Mouse (Mus musculus) macrophage (primary cell): ENCODE data around the gene Dpp8. TPM values are rescaled to one million over a fixed set of nuclear protein-coding genes. Genes with fewer than 3 reads are reported as not detected.

Experiments
- H3K27ac ChIP-seq: fragments of 350-480 bp; formaldehyde crosslinking; 2 replicates; pipeline ENCODE4 v1.9.0; 2021
- H3K36me3 ChIP-seq: fragments of 350-480 bp; formaldehyde crosslinking; 2 replicates; pipeline ENCODE4 v1.9.0; 2021; ENCODE audit errors: inconsistent target
- H3K4me3 ChIP-seq: fragments of 350-480 bp; formaldehyde crosslinking; 2 replicates; pipeline ENCODE4 v1.9.0; 2021; ENCODE audit errors: inconsistent target
- H3K79me2 ChIP-seq: fragments of 350-480 bp; formaldehyde crosslinking; 2 replicates; pipeline ENCODE4 v1.9.0; 2021; ENCODE audit errors: inconsistent target
- WGBS: methylation state at CpG from one replicate; pipeline ENCODE4 v1.1.7; 2026; ENCODE audit warnings: inconsistent platforms; ENCODE audit not compliant: missing documents; 5-methylcytosine and 5-hydroxymethylcytosine counted together
- polyA plus RNA-seq: library from polyadenylated mRNA; stranded (reverse); fragments of 250-400 nt; gene quantifications from 3 replicates; pipeline ENCODE4 v1.2.4, GENCODE M21; 2018; ENCODE audit warnings: inconsistent platforms

The Dpp8 gene
- polyA plus RNA-seq, 1 experiment from 2014 or later = 55.7 TPM

DNA sequence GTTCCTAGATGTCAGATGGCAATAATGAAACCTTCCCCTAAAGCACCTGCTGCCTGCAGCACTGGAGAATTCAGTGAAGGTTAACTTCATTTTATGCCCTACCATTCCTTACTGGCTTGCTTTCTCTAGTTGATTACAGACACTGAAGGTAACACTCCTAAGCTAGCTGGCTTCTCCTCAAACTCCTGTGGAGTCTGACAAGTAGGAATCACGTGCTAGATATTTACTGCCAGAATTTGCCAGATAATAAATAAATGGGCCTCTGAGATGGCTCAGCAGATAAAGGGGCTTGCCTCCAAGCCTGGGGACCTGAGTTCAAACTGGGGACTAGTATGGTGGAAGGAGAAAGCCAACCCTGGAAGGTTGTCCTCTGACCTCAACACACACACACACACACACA, 54.6 kb downstream of the Dpp8 start:
- no peak overlapping the region for H3K27ac ChIP-seq
- no peak overlapping the region for H3K4me3 ChIP-seq
- 69% methylated on average over 1 of the region's 1 CpGs for WGBS

DNA sequence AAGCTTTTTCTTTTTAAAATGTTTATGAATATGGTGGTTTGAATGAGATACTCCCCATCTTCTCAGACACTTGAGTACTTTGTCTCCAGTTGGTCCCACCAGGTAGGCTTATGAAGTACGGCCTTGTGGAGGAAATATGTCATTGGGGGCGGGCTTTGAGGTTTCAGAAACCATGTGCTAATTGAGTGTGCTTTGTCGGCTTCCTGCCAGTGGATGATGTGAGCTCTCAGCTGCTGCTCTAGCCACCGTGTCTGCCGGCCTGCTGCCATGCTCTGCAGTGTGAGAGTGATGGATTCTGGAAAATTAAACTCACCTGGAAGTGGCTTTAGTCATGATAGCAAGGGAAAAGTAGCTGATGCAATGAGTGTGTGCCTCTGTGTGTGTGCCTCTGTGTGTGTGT, 55.3 kb downstream of the Dpp8 start:
- Histone ChIP-seq H3K4me3 (no peak overlapping the region), H3K36me3 (peaks cover 4% of the 10 kb centered on the region; the same call in 1 of the 2 replicates), H3K79me2 (no peaks in the 10 kb centered on the region), H3K27ac (no peak overlapping the region)
- WGBS = 7% methylated on average over 3 of the region's 5 CpGs

More for the DNA sequence above, 54.6 kb downstream of the Dpp8 start:
- peaks cover 7% of the 10 kb centered on the region; the same call in 1 of the 2 replicates for H3K36me3 ChIP-seq
- no peaks in the 10 kb centered on the region for H3K79me2 ChIP-seq

DNA sequence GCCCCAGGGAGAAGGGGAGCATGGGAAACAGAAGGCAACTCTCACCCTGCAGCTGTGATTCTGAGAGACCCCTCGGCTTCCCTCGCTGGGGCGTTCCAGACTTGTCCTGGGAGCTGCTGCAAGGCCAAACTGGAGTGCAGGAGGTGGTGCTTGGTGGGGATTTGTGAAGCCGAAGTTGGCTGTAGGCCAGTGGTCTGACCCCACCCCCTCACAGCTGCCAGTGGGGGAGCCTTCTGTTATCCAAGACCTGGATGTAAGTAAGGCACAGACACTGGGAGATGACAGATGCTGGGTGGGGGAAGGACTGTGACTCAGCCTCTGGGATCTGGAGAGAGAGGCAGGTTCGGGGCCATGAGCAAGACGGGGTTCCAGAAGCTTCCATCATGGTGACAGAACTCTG, 62.0 kb downstream of the Dpp8 start:
- Histone ChIP-seq H3K36me3 (no peaks in the 10 kb centered on the region), H3K27ac (no peak overlapping the region)

DNA sequence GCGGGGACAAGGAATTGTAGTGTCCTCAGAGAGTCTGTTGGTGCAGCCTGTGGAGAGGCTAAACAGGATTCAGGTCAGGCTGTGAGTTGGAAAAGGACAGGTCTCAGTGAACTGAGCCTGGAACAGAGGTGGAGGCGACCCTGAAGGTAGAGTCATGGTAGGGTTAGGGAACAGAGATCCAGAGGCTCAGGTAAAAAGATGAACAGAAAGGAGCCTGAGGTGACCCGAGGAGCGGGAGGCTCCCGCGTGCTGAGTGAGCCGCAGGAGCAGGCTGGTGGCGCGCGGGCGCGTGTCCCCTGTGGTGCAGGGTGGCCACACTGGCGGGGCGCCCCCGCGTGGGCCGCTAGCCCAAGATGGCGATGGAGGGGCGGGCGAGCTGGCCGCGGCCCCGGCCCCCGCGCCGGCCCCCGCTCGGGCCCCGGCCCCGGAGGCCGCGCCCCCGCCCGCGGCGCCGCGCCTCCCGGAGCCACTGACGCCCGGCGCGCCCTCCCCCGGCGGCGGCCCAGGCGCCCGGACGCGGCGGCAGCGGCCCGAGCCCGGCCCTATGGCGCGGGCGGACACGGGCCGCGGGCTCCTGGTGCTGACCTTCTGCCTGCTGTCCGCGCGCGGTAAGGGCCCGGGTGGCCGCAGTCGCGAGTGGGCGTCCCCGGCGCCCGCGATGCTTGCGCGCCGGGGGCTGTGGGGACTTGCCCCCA, 68.9 kb downstream of the Dpp8 start, which contains the start of gene Igdcc4:
Gene Igdcc4, plus strand, starts transcription at position 496 of the 695 bp plus-strand sequence.
- H3K79me2 ChIP-seq = no peaks in the 10 kb centered on the region
- 4% methylated on average over 39 of the region's 76 CpGs for WGBS
- H3K27ac ChIP-seq = no peak within 1 kb of the TSS
- H3K36me3 ChIP-seq = no peaks in the 10 kb centered on the region
- H3K4me3 ChIP-seq = no peak within 1 kb of the TSS

More for the DNA sequence above, 62.0 kb downstream of the Dpp8 start:
- Histone ChIP-seq H3K4me3 (no peak overlapping the region), H3K79me2 (no peaks in the 10 kb centered on the region)
- 93% methylated on average over 6 of the region's 6 CpGs for WGBS

DNA sequence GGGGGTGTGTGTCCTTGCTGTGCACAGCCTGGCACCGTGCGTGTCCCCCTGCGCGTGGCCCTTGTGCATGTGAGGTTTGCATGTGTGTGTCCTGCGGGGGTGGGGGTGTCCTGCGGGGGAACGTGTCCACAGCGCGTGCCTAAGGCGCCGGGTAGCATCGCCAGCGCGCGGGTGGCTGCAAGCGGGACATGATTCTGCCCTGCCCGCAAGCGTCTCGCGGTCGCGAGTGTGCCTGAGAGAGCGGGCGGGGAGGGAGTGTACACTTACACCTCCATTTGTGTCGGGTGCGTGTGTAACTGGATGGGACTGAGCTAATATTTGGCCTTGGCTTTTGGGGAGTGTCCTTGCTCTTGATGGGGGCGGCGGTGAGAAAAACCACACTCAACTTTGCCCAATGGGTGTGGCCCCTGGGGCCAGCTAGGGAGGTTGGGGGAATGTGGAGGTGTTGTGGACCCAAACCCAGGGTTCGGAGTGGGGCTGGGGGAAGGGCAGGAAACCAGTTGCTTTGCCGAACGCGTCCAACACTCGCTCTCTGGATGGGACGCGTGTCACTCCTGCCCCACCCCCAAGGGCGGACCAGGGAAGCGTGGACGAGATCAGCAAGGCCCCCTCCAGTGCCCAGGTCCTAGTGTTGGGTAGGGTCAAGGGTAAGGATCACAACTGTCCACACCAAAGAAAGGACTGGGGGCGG, 69.6 kb downstream of the Dpp8 start:
- Histone ChIP-seq H3K36me3 (no peaks in the 10 kb centered on the region), H3K27ac (no peak overlapping the region), H3K4me3 (no peak overlapping the region), H3K79me2 (no peaks in the 10 kb centered on the region)
- WGBS = 2% methylated on average over 39 of the region's 39 CpGs

DNA sequence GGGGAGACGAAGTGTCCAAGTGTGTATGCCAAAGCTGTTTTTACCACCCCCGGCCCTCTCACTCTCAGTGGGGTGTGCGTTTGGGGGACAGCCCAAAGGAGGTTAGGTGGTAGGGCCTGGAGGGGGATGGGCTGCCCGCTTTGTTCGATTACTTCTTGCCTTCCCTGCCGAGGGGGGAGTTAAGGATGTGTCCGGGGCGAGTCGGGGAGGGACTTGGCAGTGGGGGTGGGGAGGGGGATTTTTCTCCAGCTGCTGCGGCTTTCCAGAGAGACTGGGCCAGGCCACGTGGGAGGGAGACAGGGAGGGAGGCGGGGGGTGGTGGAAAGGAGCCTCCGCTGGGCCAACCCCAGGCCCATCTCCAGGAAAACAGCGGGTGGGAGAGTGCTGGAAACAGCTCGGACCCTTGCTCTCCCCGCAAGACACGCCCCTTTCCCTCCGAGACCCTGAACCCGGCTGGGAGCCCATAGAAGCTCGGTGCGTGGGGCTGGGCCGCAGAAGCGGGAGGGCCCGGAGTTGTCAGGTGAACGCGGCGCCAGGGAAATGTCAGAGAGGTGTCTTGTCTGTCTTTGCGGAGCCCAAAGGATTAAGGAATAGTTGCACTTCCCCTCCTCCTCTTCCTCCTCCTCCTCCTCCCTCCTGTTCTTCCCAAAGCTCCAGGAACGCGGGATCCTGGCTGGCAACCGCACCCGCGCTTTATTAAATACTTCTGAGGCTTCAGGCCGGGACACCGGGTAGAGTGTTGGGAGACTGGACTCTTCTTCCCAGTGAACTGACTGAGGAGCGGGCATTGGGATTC, 70.4 kb downstream of the Dpp8 start:
- no peak overlapping the region for H3K4me3 ChIP-seq
- H3K27ac ChIP-seq = no peak overlapping the region
- H3K36me3 ChIP-seq = no peaks in the 10 kb centered on the region
- no peaks in the 10 kb centered on the region for H3K79me2 ChIP-seq
- whole genome bisulfite sequencing = 40% methylated on average over 35 of the region's 36 CpGs

DNA sequence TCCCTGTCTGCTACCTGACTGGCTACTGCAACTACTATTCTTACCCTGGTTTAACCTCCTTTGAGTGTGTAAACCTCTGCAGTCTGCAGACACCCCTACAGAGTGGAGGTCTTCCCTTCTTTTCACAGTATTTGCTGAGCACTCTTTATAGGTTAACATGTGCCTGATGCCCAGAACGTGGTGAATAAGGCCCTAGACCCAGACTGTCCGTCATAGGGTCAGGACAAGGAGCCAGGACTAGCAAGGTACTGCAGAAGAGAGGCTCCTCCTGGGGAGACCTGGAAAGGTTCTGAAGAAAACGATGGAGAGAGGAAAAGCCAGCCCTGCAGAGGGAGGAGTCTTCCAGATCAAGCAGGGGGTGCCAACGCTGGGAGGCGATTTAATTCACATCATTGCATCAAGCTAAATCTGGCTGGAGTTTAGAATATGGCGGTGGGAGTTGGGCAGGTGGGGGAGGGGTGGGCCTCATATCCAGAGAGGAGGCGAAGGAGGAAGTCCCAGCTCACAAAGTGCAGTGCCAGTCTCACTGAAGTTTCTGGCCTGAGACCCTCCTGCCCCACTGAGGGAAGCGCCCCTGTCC, 71.0 kb downstream of the Dpp8 start:
- no peaks in the 10 kb centered on the region for H3K79me2 ChIP-seq
- no peaks in the 10 kb centered on the region for H3K36me3 ChIP-seq
- H3K4me3 ChIP-seq = no peak overlapping the region
- 53% methylated on average over 8 of the region's 8 CpGs for WGBS
- H3K27ac ChIP-seq = no peak overlapping the region

DNA sequence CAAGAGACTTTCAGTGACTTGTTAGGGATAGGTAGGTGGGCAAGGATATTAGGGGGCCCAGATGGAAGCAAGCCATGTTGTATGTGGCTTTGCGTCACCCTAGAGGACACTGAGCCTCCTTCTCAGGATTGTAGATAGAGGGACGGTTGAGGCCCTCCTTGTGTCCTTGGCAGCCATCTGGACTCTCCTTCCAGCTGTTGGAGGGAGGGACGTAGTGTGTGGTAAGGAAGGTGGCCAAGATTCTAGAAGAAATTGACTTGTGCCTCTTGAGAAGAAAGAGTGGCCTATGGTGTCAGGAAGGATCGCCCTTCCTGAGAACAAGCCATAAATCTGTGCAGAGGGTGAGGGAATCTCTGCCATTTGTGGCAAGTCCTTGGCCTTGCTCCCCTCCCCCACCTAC, 74.6 kb downstream of the Dpp8 start:
- no peak overlapping the region for H3K27ac ChIP-seq
- H3K79me2 ChIP-seq = no peaks in the 10 kb centered on the region
- H3K4me3 ChIP-seq = no peak overlapping the region
- no peaks in the 10 kb centered on the region for H3K36me3 ChIP-seq
- 79% methylated on average over 4 of the region's 4 CpGs for WGBS

DNA sequence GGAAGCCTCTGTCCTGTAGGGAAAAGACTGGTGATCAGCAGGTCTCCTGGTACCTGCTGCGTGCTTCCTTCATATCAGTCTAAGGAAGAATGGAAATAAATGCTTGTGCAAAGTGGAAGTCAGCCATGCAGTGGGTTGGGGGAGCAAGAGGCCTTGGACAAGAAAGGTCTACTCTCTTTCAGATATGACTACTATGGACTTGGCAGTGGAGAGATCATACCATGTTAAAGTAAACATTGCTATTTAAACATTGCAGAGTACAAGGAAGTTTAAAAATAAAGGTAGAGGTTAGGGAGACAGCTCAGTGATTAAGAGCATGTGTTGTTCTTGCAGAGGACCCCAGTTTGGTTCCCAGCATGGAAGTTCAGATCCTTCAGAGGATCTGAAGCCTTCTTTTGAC, 75.7 kb downstream of the Dpp8 start:
- WGBS = 100% methylated on average over 1 of the region's 1 CpGs
- Histone ChIP-seq H3K4me3 (no peak overlapping the region), H3K27ac (no peak overlapping the region), H3K36me3 (no peaks in the 10 kb centered on the region), H3K79me2 (no peaks in the 10 kb centered on the region)

DNA sequence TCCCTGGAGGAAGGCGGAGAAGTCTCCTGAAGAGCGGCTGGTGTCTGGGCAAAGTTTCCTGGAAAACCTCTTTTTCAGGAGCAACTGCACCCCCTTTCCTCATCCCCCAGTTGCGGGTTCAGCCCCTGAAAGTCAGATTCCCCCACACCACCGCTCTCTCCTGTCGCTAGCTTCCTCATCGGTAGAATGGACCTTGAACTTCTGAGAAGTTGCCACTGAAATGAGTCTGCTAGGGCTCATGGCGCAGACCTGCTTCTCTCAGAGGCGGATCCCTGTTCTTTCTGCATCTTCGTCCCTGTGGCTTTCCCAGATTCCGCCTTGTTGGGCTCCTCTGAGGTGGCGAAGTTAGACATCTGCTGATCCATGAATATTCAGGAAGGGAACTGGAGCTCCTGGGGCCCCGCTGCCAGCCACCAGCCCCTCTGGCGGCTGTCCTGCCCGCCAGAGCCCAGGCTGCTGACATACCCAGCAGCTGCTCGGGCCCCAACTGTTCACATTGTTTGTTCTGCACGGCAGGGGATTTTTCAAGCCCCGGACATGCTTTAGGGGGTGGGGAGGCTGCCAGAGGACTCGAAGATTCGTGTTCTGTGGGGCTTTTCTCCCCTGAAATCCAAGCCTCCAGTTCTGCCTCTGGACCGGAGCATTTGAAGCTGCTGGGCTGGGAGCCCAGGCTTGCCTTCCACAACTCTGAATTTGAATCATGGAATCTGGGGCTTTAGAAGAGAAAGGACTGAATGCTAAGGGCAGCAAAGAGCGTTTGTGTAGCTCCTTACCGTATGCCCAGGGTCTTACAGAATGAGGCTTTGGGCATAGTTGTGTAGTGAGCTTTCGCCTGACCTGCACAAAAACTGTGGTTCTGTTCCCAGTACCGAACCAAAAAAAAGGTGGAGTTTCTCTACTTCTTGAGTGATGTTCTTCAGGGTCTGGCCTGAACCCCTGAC, 77.2 kb downstream of the Dpp8 start:
- H3K79me2 ChIP-seq = no peaks in the 10 kb centered on the region
- 47% methylated on average over 24 of the region's 24 CpGs for WGBS
- H3K27ac ChIP-seq = no peak overlapping the region
- H3K36me3 ChIP-seq = no peaks in the 10 kb centered on the region
- no peak overlapping the region for H3K4me3 ChIP-seq

DNA sequence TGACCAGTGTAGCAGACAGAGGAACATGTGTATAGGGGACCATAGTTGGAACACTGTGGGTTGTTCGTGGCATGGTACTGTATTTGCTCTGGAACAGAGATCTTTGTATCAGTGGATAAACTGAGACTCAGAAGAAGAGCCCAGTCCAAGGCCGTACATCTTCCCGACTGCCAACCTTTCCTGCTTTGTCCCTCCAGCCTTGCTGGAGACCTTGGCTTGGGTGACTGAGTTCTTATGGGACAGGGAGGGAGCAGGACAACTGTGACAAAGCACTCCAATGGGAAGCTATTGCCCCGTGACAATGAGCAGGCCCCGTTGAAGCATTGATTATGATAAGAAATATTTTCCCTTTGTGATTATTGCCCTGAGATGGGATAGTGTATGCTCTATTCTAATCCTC, 79.5 kb downstream of the Dpp8 start:
- no peaks in the 10 kb centered on the region for H3K36me3 ChIP-seq
- H3K27ac ChIP-seq = no peak overlapping the region
- 96% methylated on average over 3 of the region's 5 CpGs for WGBS
- H3K4me3 ChIP-seq = no peak overlapping the region
- no peaks in the 10 kb centered on the region for H3K79me2 ChIP-seq

DNA sequence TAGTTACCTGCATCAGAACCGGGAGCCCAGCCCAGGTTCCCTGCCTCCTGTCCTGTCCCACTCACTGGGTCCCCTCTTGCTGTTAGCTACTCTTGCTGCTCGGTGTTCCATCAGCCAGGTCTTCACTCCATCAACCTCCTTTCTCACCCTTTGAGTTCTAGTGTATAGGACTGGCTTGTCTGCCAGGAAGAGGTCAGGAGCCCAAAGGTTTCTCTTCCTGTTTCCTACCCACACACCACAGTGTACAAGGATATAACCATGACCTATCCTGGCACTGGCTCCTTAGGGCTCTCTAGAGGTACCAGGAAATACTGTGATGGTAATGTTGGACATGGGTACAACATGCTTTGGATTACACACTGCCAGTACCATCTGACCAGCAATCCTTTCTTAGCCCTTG, 81.5 kb downstream of the Dpp8 start:
- H3K36me3 ChIP-seq = no peaks in the 10 kb centered on the region
- H3K79me2 ChIP-seq = no peaks in the 10 kb centered on the region
- no peak overlapping the region for H3K27ac ChIP-seq
- no peak overlapping the region for H3K4me3 ChIP-seq
- 94% methylated on average over 2 of the region's 2 CpGs for WGBS

DNA sequence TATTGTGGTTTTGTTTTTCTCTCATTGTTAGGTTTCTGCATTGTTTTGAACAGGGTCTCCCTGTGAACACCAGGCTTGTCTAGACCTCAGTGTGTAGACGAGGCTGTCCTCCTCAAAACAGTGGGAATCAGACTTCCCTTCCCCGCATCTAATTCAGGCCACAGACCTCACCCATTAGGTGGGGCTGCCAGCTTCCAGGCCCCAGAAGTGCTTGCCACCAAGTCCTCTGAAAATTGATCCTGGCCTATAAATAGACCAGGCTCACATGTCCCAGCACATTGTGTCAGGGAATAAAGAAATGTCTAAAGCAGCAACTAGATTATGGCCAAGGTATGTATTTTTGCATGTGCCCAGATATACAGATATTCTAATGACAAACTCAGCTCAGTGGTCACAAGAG, 83.7 kb downstream of the Dpp8 start:
- 91% methylated on average over 2 of the region's 2 CpGs for WGBS
- no peaks in the 10 kb centered on the region for H3K36me3 ChIP-seq
- H3K79me2 ChIP-seq = no peaks in the 10 kb centered on the region
- no peak overlapping the region for H3K4me3 ChIP-seq
- no peak overlapping the region for H3K27ac ChIP-seq

DNA sequence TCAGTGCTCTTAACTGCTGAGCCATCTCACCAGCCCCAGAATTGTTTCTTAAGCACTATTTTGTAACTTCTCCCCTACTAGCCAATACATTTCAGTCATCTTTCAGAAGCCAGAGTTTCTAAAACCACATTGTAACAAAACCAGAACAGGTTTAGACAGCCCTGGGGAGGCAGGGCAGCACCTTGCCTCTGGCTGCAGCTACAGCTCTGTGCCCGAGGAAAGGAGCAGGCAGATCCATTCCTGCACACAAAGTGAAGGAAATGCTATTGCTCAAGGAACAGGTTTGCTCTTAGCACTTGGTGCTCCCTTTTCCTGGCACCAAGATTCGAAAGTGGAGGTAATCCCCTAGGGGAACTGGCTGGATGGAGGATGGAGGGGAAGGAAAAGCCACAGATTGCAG, 85.3 kb downstream of the Dpp8 start:
- Histone ChIP-seq H3K27ac (no peak overlapping the region), H3K36me3 (no peaks in the 10 kb centered on the region), H3K4me3 (no peak overlapping the region), H3K79me2 (no peaks in the 10 kb centered on the region)
- WGBS = 73% methylated on average over 2 of the region's 2 CpGs
